Mouse (Mus musculus): ENCODE results near the gene Tmed5. TPM values are rescaled to one million over a fixed set of nuclear protein-coding genes. Genes with fewer than 3 reads are reported as not detected.

The Tmed5 gene
- total and polyA plus RNA-seq, 2 experiments from 2014 or later = 25.8 to 40.4 TPM

- TF ChIP-seq EP300 (IDR thresholded peaks at IDR 0.05; ENCODE audit: low read depth) (peak; percentile 81; the same call in 1 of the 2 replicates), CTCF (IDR thresholded peaks at IDR 0.05; ENCODE audit: low read depth) (no peak)
- DNase-seq (ENCODE audit: low spot score) (peak; percentile 93), ATAC-seq (ENCODE audit: insufficient read depth, low read depth) (peak; percentile 98)
- peak within 1 kb of the TSS; percentile 86 for H3K4me2 ChIP-seq (ENCODE audit: low read depth, low read length)
- peak within 1 kb of the TSS; percentile 95 for H3K27ac ChIP-seq (ENCODE audit: low read depth)
- H3K4me1 ChIP-seq (ENCODE audit: control insufficient read depth, insufficient read depth) = no peaks in the 10 kb centered on the region
- H3K27me3 ChIP-seq (ENCODE audit: control insufficient read depth, insufficient read depth, low read length) = no peaks in the 10 kb centered on the region
- H3K4me3 ChIP-seq (ENCODE audit: low read depth, low read length) = peak within 1 kb of the TSS; percentile 84
- WGBS = under 1% methylated on average over 59 of the region's 59 CpGs
- H3K36me3 ChIP-seq (replicated peaks; ENCODE audit: control insufficient read depth, insufficient read depth, low read length) = peaks cover 11% of the 10 kb centered on the region
- H3K9ac ChIP-seq (replicated peaks; ENCODE audit: low read depth, low read length) = peak within 1 kb of the TSS; percentile 96
- H3K9me3 ChIP-seq (replicated peaks; ENCODE audit: control insufficient read depth, low read length) = no peaks in the 10 kb centered on the region
Measured at GRCm38 (mm10) chr5:108065465-108066411, 66.7 kb downstream of the Tmed5 start, which contains the start of gene Mtf2. Mtf2 (plus strand) TSS chr5:108065674.

GRCm38 (mm10) chr5:108060413-108060812 is 72.0 kb downstream of the Tmed5 start:
- DNase-seq (ENCODE audit: low spot score) (no peak), ATAC-seq (ENCODE audit: insufficient read depth, low read depth) (no peak)
- WGBS = 91% methylated on average over 9 of the region's 9 CpGs
- H3K9ac ChIP-seq (replicated peaks; ENCODE audit: low read depth, low read length) = no peak overlapping the region
- H3K27me3 ChIP-seq (ENCODE audit: control insufficient read depth, insufficient read depth, low read length) = no peaks in the 10 kb centered on the region
- no peaks in the 10 kb centered on the region for H3K4me1 ChIP-seq (ENCODE audit: control insufficient read depth, insufficient read depth)
- TF ChIP-seq EP300 (IDR thresholded peaks at IDR 0.05; ENCODE audit: low read depth) (no peak), CTCF (IDR thresholded peaks at IDR 0.05; ENCODE audit: low read depth) (no peak)
- no peak overlapping the region for H3K4me2 ChIP-seq (ENCODE audit: low read depth, low read length)
- H3K4me3 ChIP-seq (ENCODE audit: low read depth, low read length) = no peak overlapping the region
- no peaks in the 10 kb centered on the region for H3K36me3 ChIP-seq (replicated peaks; ENCODE audit: control insufficient read depth, insufficient read depth, low read length)
- no peaks in the 10 kb centered on the region for H3K9me3 ChIP-seq (replicated peaks; ENCODE audit: control insufficient read depth, low read length)
- H3K27ac ChIP-seq (ENCODE audit: low read depth) = no peak overlapping the region

Other genes with a start within 250 kb of the Tmed5 start
- 201 and 233 TPM in 2 replicates for gene Rpl5, start 232.1 kb downstream of the Tmed5 start, total RNA-seq (2014; rRNA removed; ENCODE audit: low replicate concordance)
- 22.1 and 26.8 TPM in 2 replicates for gene Rpl5, start 232.1 kb downstream of the Tmed5 start, polyA plus RNA-seq (2015; fragmentation: Nextera tagmentation; extraction: Ambion mirVana)
- 1.9 and 5.7 TPM in 2 replicates for gene Fam69a, start 145.5 kb downstream of the Tmed5 start, total RNA-seq (2014; rRNA removed; ENCODE audit: low replicate concordance)
- 18.6 and 19.2 TPM in 2 replicates for gene Fam69a, start 145.5 kb downstream of the Tmed5 start, polyA plus RNA-seq (2015; fragmentation: Nextera tagmentation; extraction: Ambion mirVana)
- gene Mtf2, start 66.9 kb downstream of the Tmed5 start, total RNA-seq (2014; rRNA removed; ENCODE audit: low replicate concordance) = 20.2 and 33.3 TPM in 2 replicates
- gene Mtf2, start 66.9 kb downstream of the Tmed5 start, polyA plus RNA-seq (2015; fragmentation: Nextera tagmentation; extraction: Ambion mirVana) = 34.4 and 38.1 TPM in 2 replicates
- gene Ccdc18, start 255 bp upstream of the Tmed5 start, total RNA-seq (2014; rRNA removed; ENCODE audit: low replicate concordance) = 1.5 and 10.9 TPM in 2 replicates
- gene Ccdc18, start 255 bp upstream of the Tmed5 start, polyA plus RNA-seq (2015; fragmentation: Nextera tagmentation; extraction: Ambion mirVana) = 1.4 and 1.7 TPM in 2 replicates
- gene Dr1, start 136.3 kb upstream of the Tmed5 start, total RNA-seq (2014; rRNA removed; ENCODE audit: low replicate concordance) = 22.6 and 24.4 TPM in 2 replicates
- 20.6 and 21.8 TPM in 2 replicates for gene Dr1, start 136.3 kb upstream of the Tmed5 start, polyA plus RNA-seq (2015; fragmentation: Nextera tagmentation; extraction: Ambion mirVana)
- gene Pigg, start 180.0 kb upstream of the Tmed5 start, total RNA-seq (2014; rRNA removed; ENCODE audit: low replicate concordance) = 6.5 and 8.8 TPM in 2 replicates
- gene Pigg, start 180.0 kb upstream of the Tmed5 start, polyA plus RNA-seq (2015; fragmentation: Nextera tagmentation; extraction: Ambion mirVana) = 4.4 and 4.6 TPM in 2 replicates
- gene Gm42517, start 235.3 kb upstream of the Tmed5 start, total RNA-seq (2014; rRNA removed; ENCODE audit: low replicate concordance) = not detected in 2 replicates
- gene Gm42517, start 235.3 kb upstream of the Tmed5 start, polyA plus RNA-seq (2015; fragmentation: Nextera tagmentation; extraction: Ambion mirVana) = not detected in 2 replicates